Mouse (Mus musculus): Measurements from ENCODE around the gene Senp2. TPM values are rescaled to one million over a fixed set of nuclear protein-coding genes. Genes with fewer than 3 reads are reported as not detected.

The Senp2 gene
- polyA plus RNA-seq, 1 experiment from 2014 or later, result 37.2 TPM

- ATAC-seq (ENCODE audit: insufficient number of reproducible peaks, low FRiP score), result no peak
- H3K4me2 ChIP-seq, result no peak overlapping the region
- WGBS, result 70% methylated on average over 1 of the region's 1 CpGs
Measured at GRCm38 (mm10) chr16:22095751-22096150, 86.5 kb downstream of the Senp2 start.

GRCm38 (mm10) chr16:22097659-22098058, 88.4 kb downstream of the Senp2 start:
- no peak for ATAC-seq (ENCODE audit: insufficient number of reproducible peaks, low FRiP score)
- Histone ChIP-seq H3K9ac (no peak overlapping the region), H3K36me3 (peaks cover 12% of the 10 kb centered on the region), H3K27me3 (replicated peaks) (no peaks in the 10 kb centered on the region), H3K4me1 (replicated peaks) (peaks cover 21% of the 10 kb centered on the region), H3K9me3 (replicated peaks) (no peaks in the 10 kb centered on the region), H3K4me3 (no peak overlapping the region), H3K27ac (ENCODE audit: poor library complexity, severe bottlenecking) (no peak overlapping the region), H3K4me2 (no peak overlapping the region)
- WGBS, result 57% methylated on average over 7 of the region's 7 CpGs

More at GRCm38 (mm10) chr16:22095751-22096150, 86.5 kb downstream of the Senp2 start:
- no peaks in the 10 kb centered on the region for H3K27me3 ChIP-seq (replicated peaks)
- H3K9ac ChIP-seq, result no peak overlapping the region
- H3K4me3 ChIP-seq, result no peak overlapping the region
- no peaks in the 10 kb centered on the region for H3K9me3 ChIP-seq (replicated peaks)
- peaks cover 21% of the 10 kb centered on the region for H3K4me1 ChIP-seq (replicated peaks)
- peaks cover 5% of the 10 kb centered on the region for H3K36me3 ChIP-seq
- no peak overlapping the region for H3K27ac ChIP-seq (ENCODE audit: poor library complexity, severe bottlenecking)

Other genes starting within 250 kb of the Senp2 start
- gene Ehhadh, start 221.7 kb upstream of the Senp2 start, polyA plus RNA-seq (2016; fragmentation: Nextera tagmentation; extraction: Ambion mirVana), result 3.0 and 3.4 TPM in 2 replicates
- gene Map3k13, start 215.1 kb upstream of the Senp2 start, polyA plus RNA-seq (2016; fragmentation: Nextera tagmentation; extraction: Ambion mirVana), result 0.84 and 0.91 TPM in 2 replicates
- 37.6 and 37.8 TPM in 2 replicates for gene Tmem41a, start 61.9 kb upstream of the Senp2 start, polyA plus RNA-seq (2016; fragmentation: Nextera tagmentation; extraction: Ambion mirVana)
- gene Liph, start 13.8 kb upstream of the Senp2 start, polyA plus RNA-seq (2016; fragmentation: Nextera tagmentation; extraction: Ambion mirVana), result 0.18 and 0.27 TPM in 2 replicates
- 85.3 and 92.7 TPM in 2 replicates for gene Igf2bp2, start 153.8 kb downstream of the Senp2 start, polyA plus RNA-seq (2016; fragmentation: Nextera tagmentation; extraction: Ambion mirVana)

Measured in heart, embryonic 12.5 days (tissue).